ENCODE assay signal across 11 mouse cellular contexts in genomic region chr19:4644271-4644670, GRCm38 (mm10). TPM values are rescaled to one million over a fixed set of nuclear protein-coding genes. Genes with fewer than 3 reads are reported as not detected.
DNase-seq lines count a peak whose midpoint lies in the region; ATAC-seq and TF ChIP-seq lines count a peak whose summit lies in the region.
"Had no signal": no experiment of that assay in that cellular context is flagged by ENCODE, and none has a peak within 500 bp of the region (broad histone marks: within the 10 kb centered on the region; RNA-seq: fewer than 3 reads in every experiment).

No protein-coding gene starts in this region.

- no peak overlapping the region for H3K27ac ChIP-seq in heart, adult 2 months
- H3K27ac ChIP-seq: heart, embryonic 13.5 days; macrophage had no signal

- no peak overlapping the region for H3K4me3 ChIP-seq in heart, adult 2 months
- no peak overlapping the region for H3K4me3 ChIP-seq in lung, adult 2 months (replicated peaks; ENCODE audit: extremely low read depth, low read depth, low read length)
- H3K4me3 ChIP-seq: heart, embryonic 13.5 days had no signal

- H3K79me2 ChIP-seq in heart, adult 2 months (replicated peaks; ENCODE audit: control insufficient read depth, insufficient read depth, low read length): no peaks in the 10 kb centered on the region

- H3K9ac ChIP-seq in heart, adult 2 months (ENCODE audit: low read depth, low read length): no peak overlapping the region
- H3K9ac ChIP-seq: heart, embryonic 13.5 days had no signal

- WGBS in heart, adult 2 months: 44% methylated on average over 10 of the region's 10 CpGs
- 44% methylated on average over 10 of the region's 10 CpGs for WGBS in lung, adult 2 months

- TF ChIP-seq POLR2A in heart, adult 2 months (IDR thresholded peaks at IDR 0.05; ENCODE audit: insufficient read depth, low read depth, low read length): no peak
- TF ChIP-seq POLR2A in lung, adult 2 months (IDR thresholded peaks at IDR 0.05; ENCODE audit: borderline replicate concordance, extremely low read depth, low read depth, low read length): no peak

- 0 out of 2 replicates have a peak, but pooled peaks have one; percentile 9 for TF ChIP-seq CTCF in heart, adult 2 months (IDR thresholded peaks at IDR 0.05)
- no peak for TF ChIP-seq CTCF in lung, adult 2 months (IDR thresholded peaks at IDR 0.05; ENCODE audit: insufficient read depth, low read length)

- intact Hi-C loops in heart, adult 2 months (cut with DNase I): no loop called here
- intact Hi-C loops in heart, postnatal 25 days (cut with DNase I): no loop called here

- no peak for ATAC-seq in activated CD4-positive, CD25-positive, alpha-beta regulatory T cell, adult 4 months

- no peaks in the 10 kb centered on the region for H3K4me1 ChIP-seq in heart, adult 2 months (ENCODE audit: control insufficient read depth, insufficient read depth, low read length)
- H3K4me1 ChIP-seq in lung, adult 2 months (ENCODE audit: control insufficient read depth, insufficient read depth, low read length): no peaks in the 10 kb centered on the region
- H3K4me1 ChIP-seq: heart, embryonic 13.5 days had no signal

- no peaks in the 10 kb centered on the region for H3K36me3 ChIP-seq in heart, adult 2 months (ENCODE audit: control insufficient read depth, insufficient read depth, low read length)
- H3K36me3 ChIP-seq: G1E; heart, embryonic 13.5 days had no signal

- no peak for TF ChIP-seq EP300 in heart, adult 2 months (IDR thresholded peaks at IDR 0.05; ENCODE audit: insufficient read depth, low read depth, low read length)

- no peaks in the 10 kb centered on the region for H3K27me3 ChIP-seq in heart, adult 2 months (ENCODE audit: control insufficient read depth, insufficient read depth, low read length)

- DNase-seq in heart, adult 2 months: no peak
- DNase-seq in heart, postnatal 25 days (ENCODE audit: low spot score): no peak
- DNase-seq in ES-CJ7 (ENCODE audit: low read depth, low spot score): peak; percentile 76
- DNase-seq in cerebellum, postnatal 25 days: peak; percentile 77 to 85
- DNase-seq in layer of hippocampus, adult 9-10 months (ENCODE audit: low spot score): peak; percentile 75
- peak; percentile 81 to 82 for DNase-seq in right cerebral cortex, postnatal 10 days (ENCODE audit: low spot score in 2 of 2)
- no peak for DNase-seq in lung, adult 2 months

RNA-seq across cellular contexts. Expression of gene Rce1, which starts 18.8 kb away (rescaled TPM):
- total RNA-seq in heart, adult 2 months (2021): 1 to 10 TPM; 7.1 to 8.7 TPM
- 35.7 and 37.3 TPM in 2 replicates for polyA plus RNA-seq in heart, adult 2 months (2012; rRNA removed)
- 10 to 100 TPM; 10.9 to 11.1 TPM for total RNA-seq in heart, postnatal 25 days (2021)
- 10 to 100 TPM; 38.4 to 47.2 TPM for polyA plus RNA-seq in activated CD4-positive, CD25-positive, alpha-beta regulatory T cell, adult 4 months (2017; shearing (Covaris generic))
- 86.2 and 98.0 TPM in 2 replicates for polyA plus RNA-seq in lung, adult 2 months (2012; rRNA removed)

RNA-seq across cellular contexts. Expression of gene Lrfn4, which starts 28.8 kb away (rescaled TPM):
- 1 to 10 TPM; 7.7 to 9.4 TPM for total RNA-seq in heart, adult 2 months (2021)
- polyA plus RNA-seq in heart, adult 2 months (2012; rRNA removed): 12.4 and 15.3 TPM in 2 replicates
- 10 to 100 TPM in 1 of 2 experiments, 1 to 10 TPM in 1; 9.5 to 10.5 TPM for total RNA-seq in heart, postnatal 25 days (2021)
- under 1 TPM in 1 of 2 experiments, not detected in 1; 0.31 TPM for polyA plus RNA-seq in activated CD4-positive, CD25-positive, alpha-beta regulatory T cell, adult 4 months (2017; shearing (Covaris generic))
- 24.6 and 28.8 TPM in 2 replicates for polyA plus RNA-seq in lung, adult 2 months (2012; rRNA removed)

RNA-seq across cellular contexts. Expression of gene Gm960, which starts 54.2 kb away (rescaled TPM):
- not detected for total RNA-seq in heart, adult 2 months (2021)
- polyA plus RNA-seq in heart, adult 2 months (2012; rRNA removed): not detected in 2 replicates
- total RNA-seq in heart, postnatal 25 days (2021): not detected
- polyA plus RNA-seq in activated CD4-positive, CD25-positive, alpha-beta regulatory T cell, adult 4 months (2017; shearing (Covaris generic)): not detected
- 0.20 and 0.65 TPM in 2 replicates for polyA plus RNA-seq in lung, adult 2 months (2012; rRNA removed)
- polyA plus RNA-seq: G1E, macrophage had no signal

Comparison
In these comparisons a context has a peak if more than half of its experiments do, and no peak if none do; other contexts are left out.
1. DNase-seq: peak in ES-CJ7 (single experiment), cerebellum, postnatal 25 days (2 of 2), layer of hippocampus, adult 9-10 months (single experiment) and right cerebral cortex, postnatal 10 days (2 of 2); none in heart, adult 2 months (0 of 2), heart, postnatal 25 days (single experiment) and lung, adult 2 months (single experiment).
2. RNA of gene Lrfn4, which starts 28.8 kb away (polyA plus RNA-seq): 24.6 to 28.8 TPM in lung, adult 2 months and 12.4 to 15.3 TPM in heart, adult 2 months; 0.31 TPM in activated CD4-positive, CD25-positive, alpha-beta regulatory T cell, adult 4 months; every median in the first group is over 10 times any median in the second.